Mouse (Mus musculus) liver, adult 2 months (tissue): ENCODE results near the gene Dscaml1.

Source experiments
- CTCF ChIP-seq: fragments of 200-500 bp; IDR thresholded peaks from 2 replicates; pipeline ENCODE4 v1.5.1; 2011; ENCODE audit warnings: low read depth, low read length, control low read depth
- POLR2A ChIP-seq: fragments of 200-500 bp; IDR thresholded peaks from 2 replicates; pipeline ENCODE4 v1.6.1; 2011; ENCODE audit warnings: low read length, control low read depth; ENCODE audit not compliant: insufficient read depth; ENCODE audit errors: extremely low read depth

- TF ChIP-seq CTCF (no peak), POLR2A (no peak)
Observed at GRCm38 (mm10) chr9:45429951-45430697, 3.7 kb downstream of the Dscaml1 start.
